Mouse (Mus musculus) MEL (cell line): ENCODE measurements around the gene Ube2cbp.

Experiments
- CTCF ChIP-seq, 3 experiments: IDR thresholded peaks in 2 of 3; conservative IDR thresholded peaks in 1 of 3; 2 replicates each; pipeline ENCODE4 v1.5.1; 2011 to 2012; ENCODE audit warnings: low read length in 3 of 3, low read depth in 2 of 3, mild to moderate bottlenecking in 2 of 3, improper control_type of control experiment in 1 of 3, inconsistent platforms in 1 of 3, mixed read lengths in 1 of 3, moderate library complexity in 1 of 3; ENCODE audit not compliant: control insufficient read depth in 1 of 3, insufficient read depth in 1 of 3, poor library complexity in 1 of 3, severe bottlenecking in 1 of 3
- EP300 ChIP-seq, 2 experiments: IDR thresholded peaks; 2 replicates each; pipeline ENCODE4 v1.6.1; 2011; ENCODE audit warnings: improper control_type of control experiment in 2 of 2, low read length in 2 of 2, low read depth in 1 of 2, mild to moderate bottlenecking in 1 of 2
- MAFK ChIP-seq: IDR thresholded peaks from 2 replicates; pipeline ENCODE4 v1.6.1; 2011; ENCODE audit warnings: low read depth, mild to moderate bottlenecking, low read length, improper control_type of control experiment, borderline replicate concordance
- MAX ChIP-seq: IDR thresholded peaks from 2 replicates; pipeline ENCODE4 v1.6.1; 2011; ENCODE audit warnings: low read length, improper control_type of control experiment
- MXI1 ChIP-seq: IDR thresholded peaks from 2 replicates; pipeline ENCODE4 v1.6.1; 2011; ENCODE audit warnings: mild to moderate bottlenecking, low read depth, low read length, improper control_type of control experiment
- POLR2AphosphoS2 ChIP-seq: IDR thresholded peaks from 2 replicates; pipeline ENCODE4 v1.6.1; 2011; ENCODE audit warnings: low read length, improper control_type of control experiment
- RAD21 ChIP-seq: IDR thresholded peaks from 2 replicates; pipeline ENCODE4 v1.6.1; 2011; ENCODE audit warnings: mild to moderate bottlenecking, low read depth, low read length, improper control_type of control experiment
- SIN3A ChIP-seq: IDR thresholded peaks from 2 replicates; pipeline ENCODE4 v1.6.1; 2012; ENCODE audit warnings: low read length, improper control_type of control experiment, inconsistent platforms
- TCF12 ChIP-seq: IDR thresholded peaks from 2 replicates; pipeline ENCODE4 v1.6.1; 2014; ENCODE audit warnings: low read depth, mild to moderate bottlenecking, inconsistent platforms, low read length, improper control_type of control experiment, moderate library complexity
- USF1 ChIP-seq: IDR thresholded peaks from 2 replicates; pipeline ENCODE4 v1.6.1; 2014; ENCODE audit warnings: low read depth, mild to moderate bottlenecking, inconsistent platforms, low read length, improper control_type of control experiment, moderate library complexity
- ZKSCAN1 ChIP-seq: IDR thresholded peaks from 2 replicates; pipeline ENCODE4 v1.6.1; 2012; ENCODE audit warnings: low read depth, mild to moderate bottlenecking, inconsistent platforms, low read length, improper control_type of control experiment, moderate library complexity

GRCm38 (mm10) chr9:86376923-86377322 is 87.8 kb downstream of the Ube2cbp start:
- TF ChIP-seq MXI1 (no peak), ZKSCAN1 (no peak), MAFK (no peak), SIN3A (no peak), RAD21 (no peak), TCF12 (no peak), USF1 (no peak), CTCF (IDR thresholded peaks at IDR 0.05 in 2 of 3, conservative IDR thresholded peaks at IDR 0.05 in 1 of 3; ENCODE audit: control insufficient read depth in 1 of 3, insufficient read depth in 1 of 3, low read depth in 2 of 3, low read length in 3 of 3, poor library complexity in 1 of 3, severe bottlenecking in 1 of 3) (no peak), EP300 (IDR thresholded peaks at IDR 0.05; ENCODE audit: low read depth in 1 of 2, low read length in 2 of 2) (no peak), MAX (no peak), POLR2AphosphoS2 (no peak)
